Mouse (Mus musculus): ENCODE measurements at regions not wholly inside any gene's neighbourhood (a gene's known extent, or its start where the extent isn't known, plus 50 kb on each side); places are given as distances from the start of the nearest gene placed in this dataset.

DNA sequence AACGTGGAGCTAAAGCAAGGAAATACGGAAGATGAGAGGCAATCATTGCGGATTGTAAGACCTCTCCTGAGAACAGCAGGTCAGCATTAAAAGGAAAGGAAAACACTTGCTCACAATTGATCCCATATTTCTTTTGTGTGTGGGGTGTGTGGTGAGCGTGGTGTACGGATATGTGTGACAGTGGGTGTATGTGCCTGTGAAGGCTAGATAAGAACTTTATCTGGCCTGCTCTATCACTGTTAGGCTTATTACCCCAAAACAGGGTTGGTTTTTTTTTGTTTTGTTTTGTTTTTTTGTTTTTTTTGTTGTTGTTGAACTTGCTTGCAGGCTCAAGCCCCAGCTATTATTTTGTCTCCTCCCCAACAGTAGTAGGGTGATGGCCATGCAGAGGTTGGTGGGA, 102.5 kb downstream of the Uchl5 start:
- DNase-seq, result no peak

GRCm38 (mm10) chr1:143878266-143878665, 101.2 kb downstream of the Uchl5 start:
- DNase-seq, result no peak

GRCm38 (mm10) chr1:143860319-143860718, 83.2 kb downstream of the Uchl5 start:
- no peak for DNase-seq

DNA sequence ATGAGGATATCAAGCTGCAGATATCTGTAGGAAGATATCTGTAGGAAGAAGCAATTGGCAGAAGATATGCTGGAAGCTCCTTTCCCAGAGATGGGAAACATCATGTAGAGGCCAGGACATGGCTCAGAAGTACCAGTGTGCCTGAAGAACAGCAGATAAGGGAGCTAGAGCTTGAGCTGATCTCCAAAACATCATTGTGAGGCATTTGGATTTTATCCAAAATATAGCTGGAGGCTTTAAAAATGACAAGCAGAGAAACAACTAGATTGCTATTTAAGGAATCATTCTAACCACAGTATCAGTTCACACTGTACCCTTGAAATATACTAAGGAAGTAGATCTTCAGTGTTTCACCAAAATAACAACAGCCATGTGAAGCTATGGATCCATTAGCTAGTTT, 81.5 kb downstream of the Uchl5 start:
- DNase-seq, result no peak

Data from layer of hippocampus, postnatal 36 days (tissue).